Mouse (Mus musculus): ENCODE measurements at regions not wholly inside any gene's neighbourhood (a gene's known extent, or its start where the extent isn't known, plus 50 kb on each side); places are given as distances from the start of the nearest gene placed in this dataset.

DNA sequence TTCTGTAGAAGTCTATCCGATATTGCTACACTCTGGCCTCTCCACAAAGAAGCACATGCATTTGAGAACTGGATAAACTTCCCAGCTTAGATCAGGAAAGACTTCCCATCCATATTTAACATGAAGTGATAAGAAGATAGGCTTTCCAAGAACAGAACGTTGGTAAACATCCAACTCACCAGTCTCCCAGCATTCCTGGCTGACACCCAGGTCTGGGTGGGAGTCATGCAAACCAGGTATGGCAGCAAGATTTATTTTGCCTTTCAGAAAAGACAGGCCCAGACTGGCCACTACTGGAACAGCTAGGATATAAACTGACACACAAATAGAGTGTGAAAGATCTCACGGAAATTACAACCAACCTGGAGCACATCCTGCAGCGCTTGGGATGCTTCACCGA, 459.6 kb downstream of the Psat1 start:
- no peak for TF ChIP-seq POLR2A (IDR thresholded peaks at IDR 0.05; ENCODE audit: insufficient read depth, low read depth, low read length)
- TF ChIP-seq CTCF (IDR thresholded peaks at IDR 0.05): no peak
- TF ChIP-seq EP300 (IDR thresholded peaks at IDR 0.05; ENCODE audit: insufficient read depth, low read depth, low read length): no peak
